Mouse (Mus musculus): ENCODE data around the gene Tbca.

- TF ChIP-seq ZC3H11A (IDR thresholded peaks at IDR 0.05; ENCODE audit: borderline replicate concordance, low read depth, low read length) (no peak), HCFC1 (IDR thresholded peaks at IDR 0.05; ENCODE audit: borderline replicate concordance, insufficient read depth, low read length) (no peak), MAFK (IDR thresholded peaks at IDR 0.05; ENCODE audit: insufficient read depth, low read depth, low read length) (no peak), CHD2 (IDR thresholded peaks at IDR 0.05; ENCODE audit: low read depth, low read length) (no peak), ZNF384 (IDR thresholded peaks at IDR 0.05; ENCODE audit: low read depth, low read length) (no peak)
These were observed 54.5 kb downstream of the Tbca start for GRCm38 (mm10) chr13:94843236-94843635.

Measured in ES-E14 (cell line).